Mouse (Mus musculus) heart, adult 2 months (tissue): ENCODE measurements around the gene Acsf3.

ENCODE experiments used
- CTCF ChIP-seq: fragments of 200-600 bp; IDR thresholded peaks from 2 replicates; pipeline ENCODE4 v1.8.1; 2022; ENCODE audit warnings: antibody characterized with exemption, mild to moderate bottlenecking, moderate library complexity
- EP300 ChIP-seq: fragments of 200-500 bp; IDR thresholded peaks from 2 replicates; pipeline ENCODE4 v1.6.1; 2011; ENCODE audit warnings: low read depth, low read length, control low read depth; ENCODE audit not compliant: insufficient read depth
- POLR2A ChIP-seq: fragments of 200-500 bp; IDR thresholded peaks from 2 replicates; pipeline ENCODE4 v1.6.1; 2011; ENCODE audit warnings: mild to moderate bottlenecking, low read depth, low read length, control low read depth; ENCODE audit not compliant: insufficient read depth

DNA sequence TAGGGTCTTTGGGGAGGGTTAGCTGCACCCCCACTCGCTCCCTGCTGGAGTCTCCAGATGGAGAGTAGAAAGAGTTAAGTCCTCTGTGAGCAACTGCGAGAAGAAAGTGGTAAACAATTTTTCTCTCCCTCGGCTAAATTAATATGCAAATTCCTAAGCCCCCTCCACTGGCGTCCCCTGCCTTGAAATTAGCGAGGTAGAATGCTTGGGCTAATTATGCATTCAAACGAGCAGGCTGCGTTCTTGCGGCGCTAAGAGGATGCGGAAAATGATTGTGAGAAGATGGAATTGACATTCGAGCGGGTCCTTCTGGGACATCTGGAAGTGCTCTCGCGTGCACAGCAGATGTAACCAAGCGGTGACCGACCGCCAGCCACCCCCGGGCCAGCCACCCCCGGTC, 32.8 kb upstream of the Acsf3 start:
- TF ChIP-seq POLR2A: no peak
- TF ChIP-seq CTCF: no peak
- no peak for TF ChIP-seq EP300
